In genomic region chr7:90136736-90137135, GRCm38 (mm10) we compare ENCODE assay signal across 29 mouse cellular contexts. TPM values are rescaled to one million over a fixed set of nuclear protein-coding genes. Genes with fewer than 3 reads are reported as not detected.
DNase-seq lines count a peak whose midpoint lies in the region; ATAC-seq and TF ChIP-seq lines count a peak whose summit lies in the region.
"Had no signal": no experiment of that assay in that cellular context is flagged by ENCODE, and none has a peak within 500 bp of the region (broad histone marks: within the 10 kb centered on the region; RNA-seq: fewer than 3 reads in every experiment).

No protein-coding gene starts in this region.

- peaks cover 5% of the 10 kb centered on the region for H3K79me2 ChIP-seq in heart, adult 2 months (replicated peaks; ENCODE audit: control insufficient read depth, insufficient read depth, low read length)

- no peak for TF ChIP-seq EP300 in heart, adult 2 months (IDR thresholded peaks at IDR 0.05; ENCODE audit: insufficient read depth, low read depth, low read length)

- H3K9ac ChIP-seq in kidney, postnatal 0 days (ENCODE audit: low read depth, low read length): no peak overlapping the region
- peak overlapping the region; percentile 18; the same call in 1 of the 2 replicates for H3K9ac ChIP-seq in liver, embryonic 13.5 days
- no peak overlapping the region for H3K9ac ChIP-seq in heart, adult 2 months (ENCODE audit: low read depth, low read length)
- H3K9ac ChIP-seq: embryonic facial prominence, embryonic 12.5 days; hindbrain, embryonic 12.5 days; kidney, embryonic 15.5 days had no signal

- no peak overlapping the region for H3K4me3 ChIP-seq in kidney, postnatal 0 days (replicated peaks; ENCODE audit: low read depth, low read length)
- peak overlapping the region; percentile 18 for H3K4me3 ChIP-seq in liver, embryonic 13.5 days (replicated peaks)
- no peak overlapping the region for H3K4me3 ChIP-seq in heart, adult 2 months
- H3K4me3 ChIP-seq: embryonic facial prominence, embryonic 12.5 days; hindbrain, embryonic 12.5 days; kidney, embryonic 15.5 days had no signal

- WGBS in kidney, postnatal 0 days: 76% methylated on average over 3 of the region's 3 CpGs
- WGBS in liver, embryonic 13.5 days (ENCODE audit: insufficient replicate concordance): 69% methylated on average over 3 of the region's 3 CpGs
- 80% methylated on average over 3 of the region's 3 CpGs for WGBS in heart, adult 2 months

- H3K36me3 ChIP-seq in kidney, postnatal 0 days (ENCODE audit: insufficient read depth, low read length): no peaks in the 10 kb centered on the region
- H3K36me3 ChIP-seq in liver, embryonic 13.5 days: peaks cover 6% of the 10 kb centered on the region
- peaks cover 53% of the 10 kb centered on the region for H3K36me3 ChIP-seq in heart, adult 2 months (ENCODE audit: control insufficient read depth, insufficient read depth, low read length)
- H3K36me3 ChIP-seq: embryonic facial prominence, embryonic 12.5 days; hindbrain, embryonic 12.5 days; kidney, embryonic 15.5 days had no signal

- no peaks in the 10 kb centered on the region for H3K9me3 ChIP-seq in kidney, postnatal 0 days (replicated peaks; ENCODE audit: low read length)
- no peaks in the 10 kb centered on the region for H3K9me3 ChIP-seq in liver, embryonic 13.5 days (replicated peaks)
- H3K9me3 ChIP-seq: embryonic facial prominence, embryonic 12.5 days; hindbrain, embryonic 12.5 days; kidney, embryonic 15.5 days had no signal

- intact Hi-C loops in heart, adult 2 months (cut with DNase I): no loop called here

- no peaks in the 10 kb centered on the region for H3K27me3 ChIP-seq in kidney, postnatal 0 days (ENCODE audit: insufficient read depth, low read length)
- no peaks in the 10 kb centered on the region for H3K27me3 ChIP-seq in liver, embryonic 13.5 days
- no peaks in the 10 kb centered on the region for H3K27me3 ChIP-seq in heart, adult 2 months (ENCODE audit: control insufficient read depth, insufficient read depth, low read length)
- H3K27me3 ChIP-seq: embryonic facial prominence, embryonic 12.5 days; hindbrain, embryonic 12.5 days; kidney, embryonic 15.5 days had no signal

- TF ChIP-seq POLR2A in heart, adult 2 months (IDR thresholded peaks at IDR 0.05; ENCODE audit: insufficient read depth, low read depth, low read length): no peak

- no peak for DNase-seq in kidney, postnatal 0 days (ENCODE audit: low spot score)
- DNase-seq in kidney, adult 18-20 months: no peak
- DNase-seq in liver, embryonic 13.5 days: no peak
- DNase-seq in heart, adult 2 months: no peak
- DNase-seq in urinary bladder, postnatal 36 days (ENCODE audit: low spot score in 2 of 2): no peak
- DNase-seq: adrenal gland, postnatal 25 days; cerebellum, adult 11-12 months; cerebellum, adult 9-11 months; embryo, embryonic 11 days; gastrocnemius, postnatal 10 days; heart, adult 11 months; heart, postnatal 36 days; kidney, adult 11 months; kidney, postnatal 36 days; layer of hippocampus, postnatal 36 days; lung, postnatal 10 days; spleen, adult 18-20 months; thymus, postnatal 14 days had no signal

- no peak overlapping the region for H3K4me2 ChIP-seq in kidney, postnatal 0 days (ENCODE audit: low read length)
- peak overlapping the region; percentile 44 for H3K4me2 ChIP-seq in liver, embryonic 13.5 days
- H3K4me2 ChIP-seq: embryonic facial prominence, embryonic 12.5 days; heart, embryonic 11.5 days; hindbrain, embryonic 12.5 days; kidney, embryonic 15.5 days; midbrain, embryonic 11.5 days had no signal

- no peak for ATAC-seq in kidney, postnatal 0 days (replicated peaks; ENCODE audit: low FRiP score, low read depth)
- peak; percentile 53 for ATAC-seq in granulocyte monocyte progenitor cell, adult 5-6 weeks (replicated peaks; ENCODE audit: poor library complexity, severe bottlenecking)
- no peak for ATAC-seq in liver, embryonic 13.5 days (ENCODE audit: low read depth)
- peak; percentile 72 for ATAC-seq in megakaryocyte, adult 5-6 weeks (ENCODE audit: poor library complexity, severe bottlenecking)
- ATAC-seq: CD4-positive, CD25-positive, alpha-beta regulatory T cell, adult 4 months; forebrain, embryonic 16.5 days; hindbrain, postnatal 0 days had no signal

- H3K27ac ChIP-seq in kidney, postnatal 0 days: no peak overlapping the region
- H3K27ac ChIP-seq in liver, embryonic 13.5 days: peak overlapping the region; percentile 39; the same call in 1 of the 2 replicates
- H3K27ac ChIP-seq in heart, adult 2 months: no peak overlapping the region
- H3K27ac ChIP-seq: embryonic facial prominence, embryonic 12.5 days; hindbrain, embryonic 12.5 days; hindbrain, postnatal 0 days; kidney, embryonic 15.5 days; macrophage had no signal

- TF ChIP-seq CTCF in kidney, postnatal 0 days (IDR thresholded peaks at IDR 0.05; ENCODE audit: low read depth): 0 out of 2 replicates have a peak, but pooled peaks have one; percentile 20
- TF ChIP-seq CTCF in heart, adult 2 months (IDR thresholded peaks at IDR 0.05): no peak

- H3K4me1 ChIP-seq in kidney, postnatal 0 days (replicated peaks; ENCODE audit: insufficient read depth, low read length): peaks cover 6% of the 10 kb centered on the region; the same call in 1 of the 2 replicates
- H3K4me1 ChIP-seq in liver, embryonic 13.5 days (replicated peaks): peaks cover 76% of the 10 kb centered on the region
- H3K4me1 ChIP-seq in heart, adult 2 months (ENCODE audit: control insufficient read depth, insufficient read depth, low read length): peaks cover 8% of the 10 kb centered on the region

RNA-seq across cellular contexts. Expression of gene Picalm, which starts 6.7 kb away (rescaled TPM):
- 48.2 and 48.6 TPM in 2 replicates for polyA plus RNA-seq in kidney, postnatal 0 days (2015; fragmentation: Nextera tagmentation; extraction: Ambion mirVana)
- total RNA-seq in granulocyte monocyte progenitor cell, adult 5-6 weeks (2014; fragmentation: Nextera tagmentation): 65.0 and 96.3 TPM in 2 replicates
- total RNA-seq in granulocyte monocyte progenitor cell, adult 5-6 weeks (2017): 86.8 and 90.4 TPM in 2 replicates
- polyA plus RNA-seq in liver, embryonic 13.5 days (2015; fragmentation: Nextera tagmentation; extraction: Ambion mirVana): 51.1 and 58.4 TPM in 2 replicates
- 253 and 272 TPM in 2 replicates for total RNA-seq in megakaryocyte, adult 5-6 weeks (2015)
- 252 and 280 TPM in 2 replicates for total RNA-seq in megakaryocyte, adult 5-6 weeks (2017)
- 100 to 1,000 TPM in 1 of 2 experiments, 10 to 100 TPM in 1; 99.4 to 128 TPM for total RNA-seq in heart, adult 2 months (2021)
- 60.1 and 107 TPM in 2 replicates for polyA plus RNA-seq in heart, adult 2 months (2012; rRNA removed)

Comparison
In these comparisons a context has a peak if more than half of its experiments do, and no peak if none do; other contexts are left out.
1. ATAC-seq: peak in granulocyte monocyte progenitor cell, adult 5-6 weeks (single experiment) and megakaryocyte, adult 5-6 weeks (single experiment); none in kidney, postnatal 0 days (single experiment) and liver, embryonic 13.5 days (single experiment).